Mouse (Mus musculus) CH12.LX (cell line): ENCODE results near the gene Myo1h. TPM values are rescaled to one million over a fixed set of nuclear protein-coding genes. Genes with fewer than 3 reads are reported as not detected.

Experiments
- DNase-seq: peaks from one replicate; pipeline ENCODE4 v3.0.0-alpha.2; 2013; ENCODE audit errors: extremely low read depth
- H3K27ac ChIP-seq: 2 replicates; pipeline ENCODE4 v1.5.1; 2012; ENCODE audit warnings: low read depth, mild to moderate bottlenecking, control low read depth, moderate library complexity; ENCODE audit not compliant: insufficient read depth
- H3K27me3 ChIP-seq: replicated peaks from 2 replicates; pipeline ENCODE3; 2012; ENCODE audit warnings: inconsistent platforms
- H3K36me3 ChIP-seq, 2 experiments: replicated peaks in 1 of 2; 2 replicates each; pipeline versions ENCODE3 to v1.6.1; 2012; ENCODE audit warnings: inconsistent platforms in 1 of 2, low read length in 1 of 2, mild to moderate bottlenecking in 1 of 2, mixed read lengths in 1 of 2, moderate library complexity in 1 of 2; ENCODE audit not compliant: control insufficient read depth in 1 of 2, insufficient read depth in 1 of 2
- H3K4me1 ChIP-seq, 2 experiments: 2 replicates each; pipeline ENCODE4 v1.6.1; 2012; ENCODE audit warnings: inconsistent platforms in 1 of 2, moderate library complexity in 1 of 2; ENCODE audit not compliant: insufficient read depth in 2 of 2, control insufficient read depth in 1 of 2
- H3K4me2 ChIP-seq: 2 replicates; pipeline ENCODE4 v1.6.1; 2012; ENCODE audit warnings: low read depth, mild to moderate bottlenecking, control low read depth; ENCODE audit not compliant: poor library complexity, insufficient read depth, severe bottlenecking
- H3K4me3 ChIP-seq, 3 experiments: fragments of 150-350 bp in 1 of 3; sonication (generic) in 1 of 3; replicated peaks in 1 of 3; 2 replicates each; pipeline versions ENCODE3 to v1.5.1; 2011 to 2012; ENCODE audit warnings: low read depth in 2 of 3, low read length in 2 of 3, mild to moderate bottlenecking in 2 of 3, moderate library complexity in 2 of 3, control low read depth in 1 of 3, improper control_type of control experiment in 1 of 3, inconsistent platforms in 1 of 3, mixed read lengths in 1 of 3; ENCODE audit not compliant: poor library complexity in 1 of 3
- H3K79me2 ChIP-seq: replicated peaks from 2 replicates; pipeline ENCODE4 v1.6.1; 2012; ENCODE audit warnings: mild to moderate bottlenecking, moderate library complexity; ENCODE audit not compliant: control insufficient read depth, poor library complexity, insufficient read depth, severe bottlenecking; ENCODE audit errors: extremely low read depth
- H3K9ac ChIP-seq: 2 replicates; pipeline ENCODE4 v1.6.1; 2012; ENCODE audit warnings: low read depth, mild to moderate bottlenecking, control low read depth, moderate library complexity; ENCODE audit not compliant: insufficient read depth
- H3K9me3 ChIP-seq: replicated peaks from 2 replicates; pipeline ENCODE3; 2012; ENCODE audit warnings: low read length, inconsistent platforms, mixed read lengths
- CHD1 ChIP-seq: IDR thresholded peaks from 2 replicates; pipeline ENCODE4 v1.6.1; 2012; ENCODE audit warnings: low read depth, low read length, improper control_type of control experiment, inconsistent platforms
- CHD2 ChIP-seq: IDR thresholded peaks from 2 replicates; pipeline ENCODE4 v1.6.1; 2011; ENCODE audit warnings: low read length, improper control_type of control experiment
- CTCF ChIP-seq, 2 experiments: IDR thresholded peaks in 1 of 2; conservative IDR thresholded peaks in 1 of 2; 2 replicates each; pipeline ENCODE4 v1.5.1; 2011 to 2012; ENCODE audit warnings: low read depth in 2 of 2, low read length in 2 of 2, improper control_type of control experiment in 1 of 2, inconsistent platforms in 1 of 2, mild to moderate bottlenecking in 1 of 2, moderate library complexity in 1 of 2
- E2F4 ChIP-seq: IDR thresholded peaks from 2 replicates; pipeline ENCODE4 v1.6.1; 2011; ENCODE audit warnings: low read depth, low read length, improper control_type of control experiment; ENCODE audit not compliant: insufficient replicate concordance
- ELF1 ChIP-seq: IDR thresholded peaks from 2 replicates; pipeline ENCODE4 v1.6.1; 2014; ENCODE audit warnings: low read depth, mild to moderate bottlenecking, inconsistent platforms, low read length, improper control_type of control experiment
- EP300 ChIP-seq: IDR thresholded peaks from 2 replicates; pipeline ENCODE4 v1.6.1; 2011; ENCODE audit warnings: low read length, improper control_type of control experiment
- ETS1 ChIP-seq: conservative IDR thresholded peaks from 2 replicates; pipeline ENCODE4 v1.6.1; 2012; ENCODE audit warnings: low read depth, mild to moderate bottlenecking, inconsistent platforms, low read length, improper control_type of control experiment, moderate library complexity
- GABPA ChIP-seq: IDR thresholded peaks from 2 replicates; pipeline ENCODE4 v1.6.1; 2012; ENCODE audit warnings: low read depth, low read length, improper control_type of control experiment, inconsistent platforms; ENCODE audit not compliant: insufficient replicate concordance
- HCFC1 ChIP-seq: IDR thresholded peaks from 2 replicates; pipeline ENCODE4 v1.6.1; 2012; ENCODE audit warnings: low read depth, mild to moderate bottlenecking, inconsistent platforms, low read length, improper control_type of control experiment
- IRF4 ChIP-seq: IDR thresholded peaks from 2 replicates; pipeline ENCODE4 v1.6.1; 2014; ENCODE audit warnings: low read depth, mild to moderate bottlenecking, inconsistent platforms, low read length, improper control_type of control experiment
- KAT2A ChIP-seq: IDR thresholded peaks from 2 replicates; pipeline ENCODE4 v1.6.1; 2012; ENCODE audit warnings: low read length, improper control_type of control experiment, inconsistent platforms; ENCODE audit not compliant: insufficient replicate concordance
- MAFK ChIP-seq: IDR thresholded peaks from 2 replicates; pipeline ENCODE4 v1.6.1; 2011; ENCODE audit warnings: low read length, improper control_type of control experiment; ENCODE audit not compliant: insufficient replicate concordance
- MAZ ChIP-seq: IDR thresholded peaks from 2 replicates; pipeline ENCODE4 v1.6.1; 2012; ENCODE audit warnings: low read depth, mild to moderate bottlenecking, inconsistent platforms, low read length, improper control_type of control experiment, moderate library complexity
- MEF2A ChIP-seq: IDR thresholded peaks from 2 replicates; pipeline ENCODE4 v1.6.1; 2014; ENCODE audit warnings: low read depth, mild to moderate bottlenecking, inconsistent platforms, low read length, improper control_type of control experiment, borderline replicate concordance
- MXI1 ChIP-seq: IDR thresholded peaks from 2 replicates; pipeline ENCODE4 v1.6.1; 2011; ENCODE audit warnings: mild to moderate bottlenecking, low read depth, low read length, improper control_type of control experiment
- NELFE ChIP-seq: IDR thresholded peaks from 2 replicates; pipeline ENCODE4 v1.6.1; 2011; ENCODE audit warnings: low read depth, low read length, improper control_type of control experiment
- NRF1 ChIP-seq: IDR thresholded peaks from 2 replicates; pipeline ENCODE4 v1.6.1; 2014; ENCODE audit warnings: low read depth, mild to moderate bottlenecking, inconsistent platforms, low read length, improper control_type of control experiment, moderate library complexity
- PAX5 ChIP-seq: IDR thresholded peaks from 2 replicates; pipeline ENCODE4 v1.6.1; 2012; ENCODE audit warnings: low read length, inconsistent platforms, mixed read lengths
- POLR2A ChIP-seq: IDR thresholded peaks from 2 replicates; pipeline ENCODE4 v1.6.1; 2011; ENCODE audit warnings: low read depth, mild to moderate bottlenecking, improper control_type of control experiment, low read length
- POLR2AphosphoS2 ChIP-seq: IDR thresholded peaks from 2 replicates; pipeline ENCODE4 v1.6.1; 2011; ENCODE audit warnings: low read depth, low read length, improper control_type of control experiment
- RAD21 ChIP-seq: IDR thresholded peaks from 2 replicates; pipeline ENCODE4 v1.6.1; 2011; ENCODE audit warnings: low read depth, mild to moderate bottlenecking, low read length, improper control_type of control experiment, moderate library complexity
- SMC3 ChIP-seq: IDR thresholded peaks from 2 replicates; pipeline ENCODE4 v1.6.1; 2011; ENCODE audit warnings: low read depth, low read length, improper control_type of control experiment
- UBTF ChIP-seq: IDR thresholded peaks from 2 replicates; pipeline ENCODE4 v1.6.1; 2012; ENCODE audit warnings: low read depth, mild to moderate bottlenecking, inconsistent platforms, low read length, improper control_type of control experiment, moderate library complexity
- USF1 ChIP-seq: IDR thresholded peaks from 2 replicates; pipeline ENCODE4 v1.6.1; 2014; ENCODE audit warnings: low read depth, mild to moderate bottlenecking, inconsistent platforms, low read length, improper control_type of control experiment
- ZKSCAN1 ChIP-seq: IDR thresholded peaks from 2 replicates; pipeline ENCODE4 v1.6.1; 2012; ENCODE audit warnings: low read depth, inconsistent platforms, low read length, improper control_type of control experiment, borderline replicate concordance
- ZMIZ1 ChIP-seq: IDR thresholded peaks from 2 replicates; pipeline ENCODE4 v1.6.1; 2012; ENCODE audit warnings: low read depth, mild to moderate bottlenecking, inconsistent platforms, low read length, improper control_type of control experiment
- ZNF384 ChIP-seq: IDR thresholded peaks from 2 replicates; pipeline ENCODE4 v1.6.1; 2012; ENCODE audit warnings: low read depth, low read length, improper control_type of control experiment, inconsistent platforms
- dilution Hi-C: fragments of 300-500 bp; cut with MboI; formaldehyde crosslinking; loops from 2 replicates; pipeline ENCODE4 v1.14.3; 2020; ENCODE audit warnings: low sequenced_read_pairs; ENCODE audit not compliant: extremely low pct_unique_long_range_greater_than_20kb, extremely low pct_ligation_motif_present
- in situ Hi-C: fragments of 300-500 bp; cut with MboI; formaldehyde crosslinking; loops from 3 replicates; pipeline ENCODE4 v1.14.3; 2019; ENCODE audit warnings: low sequenced_read_pairs, low pct_ligation_motif_present, low pct_unique_long_range_greater_than_20kb, mixed read lengths
- polyA plus RNA-seq: library from polyadenylated mRNA; unstranded; fragments of >175 nt; gene quantifications from 2 replicates; pipeline ENCODE4 v1.2.1, GENCODE M21; 2012; ENCODE audit warnings: low read depth; ENCODE audit not compliant: insufficient read length
- total RNA-seq, 2 experiments: library from RNA; depleted of rRNA; stranded (reverse); fragments of 300-350 nt in 1 of 2; fragments of >200 nt in 1 of 2; gene quantifications; 2 replicates each; pipeline ENCODE4 v1.2.3; 2012 to 2014

Myo1h gene
- total and polyA plus RNA-seq, 3 experiments = 1.1 to 4.4 (median 1.8) TPM

- dilution Hi-C loops = no loop called here
- no peak overlapping the region for H3K9ac ChIP-seq
- H3K27me3 ChIP-seq = no peaks in the 10 kb centered on the region
- H3K36me3 ChIP-seq = peaks cover 68 to 100% of the 10 kb centered on the region in 2 experiments
- DNase-seq = no peak
- H3K4me1 ChIP-seq = no peaks in the 10 kb centered on the region; a peak in 1 of 4 replicates
- in situ Hi-C loops = no loop called here
- H3K79me2 ChIP-seq = no peaks in the 10 kb centered on the region; the same call in 1 of the 2 replicates
- H3K4me3 ChIP-seq = no peak overlapping the region
- H3K27ac ChIP-seq = no peak overlapping the region
- no peaks in the 10 kb centered on the region for H3K9me3 ChIP-seq
- H3K4me2 ChIP-seq = no peak overlapping the region
- TF ChIP-seq KAT2A (no peak), PAX5 (no peak), EP300 (no peak), RAD21 (no peak), ETS1 (no peak), MXI1 (no peak), POLR2A (no peak), ELF1 (no peak), MAZ (no peak), SMC3 (no peak), CHD2 (no peak), MEF2A (no peak), ZNF384 (no peak), CHD1 (no peak), ZMIZ1 (no peak), NRF1 (no peak), USF1 (no peak)
Observed at GRCm38 (mm10) chr5:114371331-114371730, 82.4 kb downstream of the Myo1h start.

- no peak for TF ChIP-seq MXI1
- no peak for TF ChIP-seq E2F4
- no peak for TF ChIP-seq CHD2
- TF ChIP-seq GABPA = no peak
- no peak for TF ChIP-seq MAFK
- TF ChIP-seq POLR2A = no peak
- no peak for TF ChIP-seq IRF4
- no peak for TF ChIP-seq CTCF (conservative IDR thresholded peaks at IDR 0.05 in 1 of 2, IDR thresholded peaks at IDR 0.05 in 1 of 2; ENCODE audit: low read depth in 2 of 2, low read length in 2 of 2)
- no peak for TF ChIP-seq UBTF
- no peak for TF ChIP-seq POLR2AphosphoS2
- no peak for TF ChIP-seq MAZ
- TF ChIP-seq RAD21 = no peak
- no peak for TF ChIP-seq USF1
- TF ChIP-seq HCFC1 = no peak
- no peak for TF ChIP-seq ZKSCAN1
- TF ChIP-seq NELFE = no peak
- no peak for TF ChIP-seq KAT2A
- no peak for TF ChIP-seq ZMIZ1
- TF ChIP-seq, all 38 proteins: peak for 0
- in situ Hi-C loops (no loop called here), dilution Hi-C loops (no loop called here)
- Histone ChIP-seq H3K9ac (no peak overlapping the region), H3K79me2 (no peaks in the 10 kb centered on the region; the same call in 1 of the 2 replicates), H3K9me3 (no peaks in the 10 kb centered on the region), H3K4me2 (no peak overlapping the region), H3K27ac (no peak overlapping the region), H3K36me3 (peaks cover 63 to 98% of the 10 kb centered on the region in 2 experiments), H3K27me3 (no peaks in the 10 kb centered on the region), H3K4me1 (no peaks in the 10 kb centered on the region; a peak in 1 of 4 replicates), H3K4me3 (no peak overlapping the region)
- DNase-seq = no peak
Observed at GRCm38 (mm10) chr5:114371731-114372473, 82.9 kb downstream of the Myo1h start.
